In genomic region chr5:29773460-29774150, GRCm38 (mm10) we compare ENCODE assay signal across 16 mouse cellular contexts. TPM values are rescaled to one million over a fixed set of nuclear protein-coding genes. Genes with fewer than 3 reads are reported as not detected.
DNase-seq lines count a peak whose midpoint lies in the region; ATAC-seq and TF ChIP-seq lines count a peak whose summit lies in the region.
"Had no signal": no experiment of that assay in that cellular context is flagged by ENCODE, and none has a peak within 500 bp of the region (broad histone marks: within the 10 kb centered on the region; RNA-seq: fewer than 3 reads in every experiment).

No protein-coding gene starts in this region.

- ATAC-seq in forebrain, postnatal 0 days: peak; percentile 43; the same call in 1 of the 2 replicates
- no peak for ATAC-seq in forebrain, embryonic 11.5 days (replicated peaks; ENCODE audit: low FRiP score)
- ATAC-seq in Patski: peak; percentile 12
- ATAC-seq: intestine, embryonic 16.5 days had no signal

- peaks cover 6% of the 10 kb centered on the region; the same call in 1 of the 2 replicates for H3K36me3 ChIP-seq in forebrain, postnatal 0 days (ENCODE audit: insufficient read depth)
- no peaks in the 10 kb centered on the region; the same call in 1 of the 2 replicates for H3K36me3 ChIP-seq in forebrain, embryonic 11.5 days (ENCODE audit: control insufficient read depth, insufficient read depth, low read length)

- in situ Hi-C loops in Patski (cut with MboI; ENCODE audit: low pct_unique_long_range_greater_than_20kb): no loop called here

- 63% methylated on average over 13 of the region's 13 CpGs for WGBS in forebrain, postnatal 0 days
- WGBS in forebrain, embryonic 11.5 days: 90% methylated on average over 13 of the region's 13 CpGs

- CTCF ChIA-PET in Patski (lab: Charles Lee): interaction anchor here (0.9 to 1.3 kb wide), 2 partner anchors 18 to 396 kb away, joined by 3 read pairs; partner anchors contain the start of gene Lmbr1

- no peak overlapping the region for H3K27ac ChIP-seq in forebrain, postnatal 0 days (ENCODE audit: low read depth, low read length)
- H3K27ac ChIP-seq in forebrain, embryonic 11.5 days (ENCODE audit: low read depth, low read length): no peak overlapping the region
- H3K27ac ChIP-seq: embryonic facial prominence, embryonic 13.5 days; limb, embryonic 15.5 days; neural tube, embryonic 13.5 days had no signal

- H3K4me2 ChIP-seq in forebrain, postnatal 0 days (ENCODE audit: low read depth): no peak overlapping the region
- no peak overlapping the region for H3K4me2 ChIP-seq in forebrain, embryonic 11.5 days (ENCODE audit: low read depth, low read length, severe bottlenecking)
- H3K4me2 ChIP-seq: embryonic facial prominence, embryonic 13.5 days; heart, embryonic 11.5 days; limb, embryonic 15.5 days; neural tube, embryonic 13.5 days had no signal

- no peaks in the 10 kb centered on the region for H3K4me1 ChIP-seq in forebrain, postnatal 0 days (ENCODE audit: insufficient read depth)
- no peaks in the 10 kb centered on the region for H3K4me1 ChIP-seq in forebrain, embryonic 11.5 days (replicated peaks; ENCODE audit: control insufficient read depth, insufficient read depth, low read length)
- H3K4me1 ChIP-seq: embryonic facial prominence, embryonic 13.5 days; limb, embryonic 15.5 days; neural tube, embryonic 13.5 days had no signal

- DNase-seq in forebrain, postnatal 0 days: peak; percentile 5
- DNase-seq in forebrain, embryonic 11.5 days (ENCODE audit: low spot score): no peak
- DNase-seq in kidney, adult 9 months: peak; percentile 23
- no peak for DNase-seq in kidney, postnatal 10 days
- DNase-seq in Patski (ENCODE audit: low read depth, low spot score): peak; percentile 55
- DNase-seq in cerebellum, postnatal 36 days: peak; percentile 14 to 31
- no peak for DNase-seq in frontal cortex, postnatal 14 days (ENCODE audit: low spot score in 2 of 2)
- no peak for DNase-seq in gastrocnemius, postnatal 14 days
- DNase-seq: midbrain, embryonic 14.5 days; right cerebral cortex, adult 18-20 months had no signal

- H3K4me3 ChIP-seq in forebrain, postnatal 0 days (ENCODE audit: low read depth, low read length): no peak overlapping the region
- H3K4me3 ChIP-seq in forebrain, embryonic 11.5 days (ENCODE audit: low read depth, low read length): no peak overlapping the region
- H3K4me3 ChIP-seq: embryonic facial prominence, embryonic 13.5 days; limb, embryonic 15.5 days; neural tube, embryonic 13.5 days had no signal

- H3K9ac ChIP-seq in forebrain, postnatal 0 days: no peak overlapping the region
- no peak overlapping the region for H3K9ac ChIP-seq in forebrain, embryonic 11.5 days (ENCODE audit: low read length)
- H3K9ac ChIP-seq: embryonic facial prominence, embryonic 13.5 days; limb, embryonic 15.5 days; neural tube, embryonic 13.5 days had no signal

- no peaks in the 10 kb centered on the region for H3K9me3 ChIP-seq in forebrain, postnatal 0 days (ENCODE audit: low read length)
- H3K9me3 ChIP-seq in forebrain, embryonic 11.5 days (ENCODE audit: control insufficient read depth, low read length): no peaks in the 10 kb centered on the region
- H3K9me3 ChIP-seq: embryonic facial prominence, embryonic 13.5 days; limb, embryonic 15.5 days; neural tube, embryonic 13.5 days had no signal

- intact Hi-C loops in gastrocnemius, postnatal 14 days (cut with DNase I; ENCODE audit: low total_unique reads): no loop called here

- POLR2A ChIA-PET in Patski (lab: Charles Lee): interaction anchor here (0.6 kb wide), 2 partner anchors 10 to 43 kb away, joined by 3 to 5 read pairs; no protein-coding TSS in a partner anchor

- no peak for TF ChIP-seq CTCF in forebrain, postnatal 0 days (IDR thresholded peaks at IDR 0.05; ENCODE audit: low read depth)
- no peak for TF ChIP-seq CTCF in Patski (IDR thresholded peaks at IDR 0.05)

- no peaks in the 10 kb centered on the region for H3K27me3 ChIP-seq in forebrain, postnatal 0 days (ENCODE audit: insufficient read depth, low read length)
- H3K27me3 ChIP-seq in forebrain, embryonic 11.5 days (ENCODE audit: control insufficient read depth, insufficient read depth, low read length): no peaks in the 10 kb centered on the region
- H3K27me3 ChIP-seq in Patski: no peaks in the 10 kb centered on the region
- H3K27me3 ChIP-seq: embryonic facial prominence, embryonic 13.5 days; limb, embryonic 15.5 days; neural tube, embryonic 13.5 days had no signal

RNA-seq across cellular contexts. Expression of gene Gm5129, which starts 37.9 kb away (rescaled TPM):
- total RNA-seq in forebrain, postnatal 0 days (2014; rRNA removed): not detected in 2 replicates
- polyA plus RNA-seq in forebrain, postnatal 0 days (2015; fragmentation: Nextera tagmentation; extraction: Ambion mirVana): not detected in 2 replicates
- polyA plus RNA-seq in forebrain, embryonic 11.5 days (2014; fragmentation: Nextera tagmentation; extraction: Ambion mirVana): not detected in 2 replicates
- not detected for polyA plus RNA-seq in Patski (2021)
- total RNA-seq in gastrocnemius, postnatal 14 days (2021): not detected
- total RNA-seq: left cerebral cortex, adult 18-20 months had no signal
- polyA plus RNA-seq: embryonic facial prominence, embryonic 13.5 days; heart, embryonic 11.5 days; intestine, embryonic 16.5 days; limb, embryonic 15.5 days; midbrain, embryonic 14.5 days; neural tube, embryonic 13.5 days had no signal

RNA-seq across cellular contexts. Expression of gene Dnajb6, which starts 38.1 kb away (rescaled TPM):
- total RNA-seq in forebrain, postnatal 0 days (2014; rRNA removed): 310 and 368 TPM in 2 replicates
- 373 and 384 TPM in 2 replicates for polyA plus RNA-seq in forebrain, postnatal 0 days (2015; fragmentation: Nextera tagmentation; extraction: Ambion mirVana)
- 210 and 226 TPM in 2 replicates for polyA plus RNA-seq in forebrain, embryonic 11.5 days (2014; fragmentation: Nextera tagmentation; extraction: Ambion mirVana)
- 136 TPM for polyA plus RNA-seq in Patski (2021)
- total RNA-seq in gastrocnemius, postnatal 14 days (2021): 10 to 100 TPM; 57.4 to 64.5 TPM

Comparison
In these comparisons a context has a peak if more than half of its experiments do, and no peak if none do; other contexts are left out.
1. DNase-seq: peak in forebrain, postnatal 0 days (single experiment), kidney, adult 9 months (single experiment), Patski (single experiment) and cerebellum, postnatal 36 days (2 of 2); none in forebrain, embryonic 11.5 days (single experiment), kidney, postnatal 10 days (single experiment), frontal cortex, postnatal 14 days (0 of 2) and gastrocnemius, postnatal 14 days (single experiment).